Mouse (Mus musculus): ENCODE measurements around the gene Xdh. TPM values are rescaled to one million over a fixed set of nuclear protein-coding genes. Genes with fewer than 3 reads are reported as not detected.

The Xdh gene
- polyA plus RNA-seq, 1 experiment = not detected

- no peak for TF ChIP-seq GATA1 (IDR thresholded peaks at IDR 0.05; ENCODE audit: low read length)
Observed at GRCm38 (mm10) chr17:73870956-73871605, 78.9 kb downstream of the Xdh start.

- no peak for TF ChIP-seq GATA1 (IDR thresholded peaks at IDR 0.05; ENCODE audit: low read length)
Observed at GRCm38 (mm10) chr17:73869008-73869685, 80.8 kb downstream of the Xdh start.

- no peak for TF ChIP-seq GATA1 (IDR thresholded peaks at IDR 0.05; ENCODE audit: low read length)
Observed at GRCm38 (mm10) chr17:73853717-73854116, 96.3 kb downstream of the Xdh start.

GRCm38 (mm10) chr17:73853041-73853440, 97.0 kb downstream of the Xdh start:
- TF ChIP-seq GATA1 (IDR thresholded peaks at IDR 0.05; ENCODE audit: low read length) = no peak

- TF ChIP-seq GATA1 (IDR thresholded peaks at IDR 0.05; ENCODE audit: low read length) = no peak
Observed at GRCm38 (mm10) chr17:73847399-73847798, 102.6 kb downstream of the Xdh start.

- no peak for TF ChIP-seq GATA1 (IDR thresholded peaks at IDR 0.05; ENCODE audit: low read length)
Observed at GRCm38 (mm10) chr17:73845632-73846031, 104.4 kb downstream of the Xdh start.

GRCm38 (mm10) chr17:73842963-73843362, 107.0 kb downstream of the Xdh start:
- no peak for TF ChIP-seq GATA1 (IDR thresholded peaks at IDR 0.05; ENCODE audit: low read length)

GRCm38 (mm10) chr17:73839086-73839835, 110.7 kb downstream of the Xdh start:
- TF ChIP-seq GATA1 (IDR thresholded peaks at IDR 0.05; ENCODE audit: low read length) = no peak

- TF ChIP-seq GATA1 (IDR thresholded peaks at IDR 0.05; ENCODE audit: low read length) = no peak
Observed at GRCm38 (mm10) chr17:73837244-73837643, 112.8 kb downstream of the Xdh start.

GRCm38 (mm10) chr17:73836601-73837000, 113.4 kb downstream of the Xdh start:
- TF ChIP-seq GATA1 (IDR thresholded peaks at IDR 0.05; ENCODE audit: low read length) = no peak

Other genes with a start within 250 kb of the Xdh start
- gene Galnt14, start 239.7 kb downstream of the Xdh start, polyA plus RNA-seq (2012) = not detected in 2 replicates
- not detected in 2 replicates for gene Ehd3, start 146.1 kb downstream of the Xdh start, polyA plus RNA-seq (2012)
- not detected in 2 replicates for gene Srd5a2, start 97.7 kb upstream of the Xdh start, polyA plus RNA-seq (2012)

All from G1E-ER4 (cell line).